Mouse (Mus musculus) midbrain, embryonic 15.5 days (tissue): ENCODE data around the gene Zbtb45. TPM values are rescaled to one million over a fixed set of nuclear protein-coding genes. Genes with fewer than 3 reads are reported as not detected.

ENCODE experiments used
- ATAC-seq: fragments of 200-750 bp; cut with Nextera tagmentation; replicated peaks from 2 replicates; pipeline ENCODE4 v1.8.0; 2017; ENCODE audit warnings: moderate TSS enrichment
- H3K27ac ChIP-seq: fragments of 300-500 bp; sonication (generic); 2 replicates; pipeline ENCODE4 v1.5.1; 2015; ENCODE audit warnings: mild to moderate bottlenecking, inconsistent platforms
- H3K27me3 ChIP-seq: fragments of 300-500 bp; sonication (generic); replicated peaks from 2 replicates; pipeline ENCODE4 v1.6.1; 2015; ENCODE audit warnings: inconsistent platforms
- H3K36me3 ChIP-seq: fragments of 300-500 bp; sonication (generic); replicated peaks from 2 replicates; pipeline ENCODE4 v1.6.1; 2015; ENCODE audit warnings: inconsistent platforms
- H3K4me1 ChIP-seq: fragments of 300-500 bp; sonication (generic); 2 replicates; pipeline ENCODE4 v1.6.1; 2015; ENCODE audit warnings: inconsistent platforms
- H3K4me2 ChIP-seq: fragments of 300-500 bp; sonication (generic); 2 replicates; pipeline ENCODE4 v1.6.1; 2015; ENCODE audit warnings: inconsistent platforms, mild to moderate bottlenecking, moderate library complexity
- H3K4me3 ChIP-seq: fragments of 300-500 bp; sonication (generic); 2 replicates; pipeline ENCODE4 v1.5.1; 2015; ENCODE audit warnings: mild to moderate bottlenecking, inconsistent platforms
- H3K9ac ChIP-seq: fragments of 300-500 bp; sonication (generic); 2 replicates; pipeline ENCODE4 v1.6.1; 2015; ENCODE audit warnings: mild to moderate bottlenecking, inconsistent platforms
- H3K9me3 ChIP-seq: fragments of 300-500 bp; sonication (generic); 2 replicates; pipeline ENCODE4 v1.6.1; 2016; ENCODE audit warnings: inconsistent platforms
- WGBS: fragments of 180-500 bp; shearing (Covaris S2); methylation state at CpG from one replicate; pipeline ENCODE4 v1.1.7; 2015; ENCODE audit warnings: mixed read lengths; 5-methylcytosine and 5-hydroxymethylcytosine counted together
- polyA plus RNA-seq: library from polyadenylated mRNA; unstranded; fragments of >200 nt; fragmentation: Nextera tagmentation; extraction: Ambion mirVana; gene quantifications from 2 replicates; pipeline ENCODE4 v1.2.1, GENCODE M21; 2015

Zbtb45 gene
- polyA plus RNA-seq, 1 experiment from 2014 or later = 45.9 TPM

DNA sequence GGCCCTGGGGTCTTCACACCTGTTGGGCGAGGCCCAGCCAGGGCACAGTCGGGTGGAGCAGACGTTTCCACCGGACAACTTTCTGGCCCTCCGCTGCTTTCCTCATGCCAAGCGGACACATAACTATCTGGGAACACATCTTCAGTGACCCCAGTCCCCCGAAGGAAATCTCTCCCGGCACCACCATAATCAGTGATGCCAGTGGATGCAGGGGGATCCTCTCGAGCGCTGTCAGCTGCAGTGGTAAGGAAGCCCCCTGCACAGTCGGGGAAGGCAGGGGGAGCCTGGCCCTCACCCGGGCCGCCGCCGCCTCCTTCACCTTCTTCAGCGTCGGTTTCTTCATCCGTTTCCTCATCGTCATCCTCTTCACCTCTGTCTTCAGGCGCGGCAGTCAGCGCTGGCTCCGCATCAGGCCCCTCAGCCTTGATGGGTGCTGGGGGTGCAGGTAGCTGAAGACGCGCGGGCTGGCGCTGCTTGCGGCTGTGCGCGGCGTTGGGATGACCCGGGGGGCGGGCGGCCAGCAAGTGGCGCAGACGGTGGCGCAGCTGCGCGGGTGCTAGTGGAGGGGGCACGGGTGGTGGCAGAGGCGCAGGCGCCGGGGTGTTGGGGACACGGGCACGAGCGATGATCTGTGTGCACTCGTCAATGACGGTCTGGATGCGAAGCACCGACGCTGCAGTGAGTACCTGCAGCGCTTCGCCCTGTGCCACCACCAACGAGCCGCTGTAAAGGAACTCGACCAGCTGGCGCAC lies 2.3 kb downstream of the Zbtb45 start:
- peaks cover 3% of the 10 kb centered on the region for H3K36me3 ChIP-seq
- no peak overlapping the region for H3K9ac ChIP-seq
- ATAC-seq = no peak
- H3K9me3 ChIP-seq = no peaks in the 10 kb centered on the region
- peak overlapping the region; percentile 7; the same call in 1 of the 2 replicates for H3K4me2 ChIP-seq
- peaks cover 26% of the 10 kb centered on the region for H3K4me1 ChIP-seq
- no peaks in the 10 kb centered on the region for H3K27me3 ChIP-seq
- H3K27ac ChIP-seq = no peak overlapping the region
- no peak overlapping the region; the same call in 1 of the 2 replicates for H3K4me3 ChIP-seq
- 45% methylated on average over 57 of the region's 57 CpGs for WGBS

- Histone ChIP-seq H3K9ac (no peak overlapping the region), H3K27ac (no peak overlapping the region), H3K27me3 (no peaks in the 10 kb centered on the region), H3K4me3 (no peak overlapping the region), H3K36me3 (peaks cover 3% of the 10 kb centered on the region), H3K9me3 (no peaks in the 10 kb centered on the region), H3K4me1 (peaks cover 26% of the 10 kb centered on the region), H3K4me2 (no peak overlapping the region)
- 90% methylated on average over 10 of the region's 10 CpGs for WGBS
- no peak for ATAC-seq
Measured at GRCm38 (mm10) chr7:13006531-13006930, 3.3 kb downstream of the Zbtb45 start.

GRCm38 (mm10) chr7:13006011-13006410 lies 3.8 kb downstream of the Zbtb45 start:
- ATAC-seq = no peak
- 89% methylated on average over 17 of the region's 17 CpGs for WGBS
- no peak overlapping the region for H3K4me2 ChIP-seq
- peaks cover 26% of the 10 kb centered on the region for H3K4me1 ChIP-seq
- no peak overlapping the region for H3K9ac ChIP-seq
- H3K27me3 ChIP-seq = no peaks in the 10 kb centered on the region
- no peaks in the 10 kb centered on the region for H3K9me3 ChIP-seq
- no peak overlapping the region for H3K4me3 ChIP-seq
- peaks cover 3% of the 10 kb centered on the region for H3K36me3 ChIP-seq
- no peak overlapping the region for H3K27ac ChIP-seq

- no peak overlapping the region for H3K9ac ChIP-seq
- peaks cover 3% of the 10 kb centered on the region for H3K36me3 ChIP-seq
- H3K4me2 ChIP-seq = no peak overlapping the region
- no peak for ATAC-seq
- no peak overlapping the region for H3K4me3 ChIP-seq
- no peaks in the 10 kb centered on the region for H3K27me3 ChIP-seq
- WGBS = 78% methylated on average over 5 of the region's 5 CpGs
- H3K4me1 ChIP-seq = peaks cover 12% of the 10 kb centered on the region
- no peaks in the 10 kb centered on the region for H3K9me3 ChIP-seq
- H3K27ac ChIP-seq = no peak overlapping the region
Measured at GRCm38 (mm10) chr7:13003380-13003779, 6.5 kb downstream of the Zbtb45 start.

DNA sequence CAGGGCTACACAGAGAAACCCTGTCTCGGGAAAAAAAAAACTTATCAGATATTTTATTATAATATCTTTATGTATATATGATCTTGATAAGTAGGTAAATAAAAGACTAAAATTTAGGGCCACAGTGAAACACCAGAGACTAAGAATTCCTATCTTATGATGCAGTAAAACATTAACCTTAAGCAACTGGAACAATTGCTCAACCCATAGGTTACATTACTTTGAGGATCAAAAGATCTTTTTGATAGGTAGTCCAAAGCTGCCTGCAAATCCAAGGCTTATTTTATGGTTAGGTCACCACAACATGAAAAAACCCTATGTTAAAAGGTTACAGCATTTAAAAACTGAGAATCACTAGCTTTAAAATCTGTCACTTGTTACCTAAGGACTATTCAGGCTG lies 8.2 kb downstream of the Zbtb45 start:
- H3K4me2 ChIP-seq = no peak overlapping the region
- no peak overlapping the region for H3K4me3 ChIP-seq
- ATAC-seq = no peak
- no peak overlapping the region for H3K9ac ChIP-seq
- peaks cover 3% of the 10 kb centered on the region; the same call in 1 of the 2 replicates for H3K36me3 ChIP-seq
- no peaks in the 10 kb centered on the region for H3K9me3 ChIP-seq
- no peak overlapping the region for H3K27ac ChIP-seq
- no peaks in the 10 kb centered on the region; the same call in 1 of the 2 replicates for H3K4me1 ChIP-seq
- no peaks in the 10 kb centered on the region for H3K27me3 ChIP-seq
- 78% methylated on average over 1 of the region's 1 CpGs for WGBS

GRCm38 (mm10) chr7:12998851-12999250 lies 11.0 kb downstream of the Zbtb45 start, which contains the start of gene Trim28:
Gene Trim28 (plus strand): TSS chr7:12999114.
- H3K36me3 ChIP-seq = no peaks in the 10 kb centered on the region
- no peak within 1 kb of the TSS for H3K9ac ChIP-seq
- no peaks in the 10 kb centered on the region for H3K4me1 ChIP-seq
- no peak within 1 kb of the TSS for H3K4me3 ChIP-seq
- H3K27ac ChIP-seq = no peak within 1 kb of the TSS
- no peak within 1 kb of the TSS for H3K4me2 ChIP-seq
- ATAC-seq = no peak
- no peaks in the 10 kb centered on the region for H3K9me3 ChIP-seq
- no peaks in the 10 kb centered on the region for H3K27me3 ChIP-seq
- WGBS = 88% methylated on average over 3 of the region's 3 CpGs

- Histone ChIP-seq H3K9ac (no peak within 1 kb of the TSS), H3K27ac (no peak within 1 kb of the TSS), H3K9me3 (no peaks in the 10 kb centered on the region), H3K4me2 (no peak within 1 kb of the TSS), H3K27me3 (no peaks in the 10 kb centered on the region), H3K36me3 (no peaks in the 10 kb centered on the region), H3K4me1 (no peaks in the 10 kb centered on the region), H3K4me3 (no peak within 1 kb of the TSS)
- no peak for ATAC-seq
- WGBS = 77% methylated on average over 5 of the region's 5 CpGs
Measured at GRCm38 (mm10) chr7:12998053-12998452, 11.8 kb downstream of the Zbtb45 start, which contains the start of gene Slc27a5. Gene Slc27a5 (minus strand): TSS chr7:12998192.

DNA sequence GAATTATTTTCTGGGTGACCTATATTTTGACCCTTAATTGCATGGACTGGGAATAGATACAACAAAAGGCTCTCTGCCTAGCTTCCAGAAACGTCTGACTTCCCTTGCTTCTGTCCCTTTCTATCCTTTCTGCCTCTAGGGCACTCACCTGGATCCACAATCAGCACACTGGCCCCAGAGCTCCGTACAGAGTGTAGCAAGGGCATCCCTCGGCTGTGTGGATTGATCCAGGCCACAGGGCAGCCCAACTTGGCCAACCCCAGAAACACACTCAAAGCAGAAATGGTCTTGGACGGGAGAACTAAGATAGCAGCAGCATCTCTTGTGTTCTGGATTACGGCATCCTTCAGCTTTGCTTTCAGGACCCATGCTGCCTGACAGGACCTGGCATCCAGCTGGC lies 12.6 kb downstream of the Zbtb45 start:
- no peak overlapping the region for H3K4me2 ChIP-seq
- ATAC-seq = no peak
- no peaks in the 10 kb centered on the region for H3K36me3 ChIP-seq
- no peaks in the 10 kb centered on the region for H3K9me3 ChIP-seq
- H3K27me3 ChIP-seq = no peaks in the 10 kb centered on the region
- H3K27ac ChIP-seq = no peak overlapping the region
- H3K4me3 ChIP-seq = no peak overlapping the region
- no peaks in the 10 kb centered on the region for H3K4me1 ChIP-seq
- 72% methylated on average over 5 of the region's 5 CpGs for whole genome bisulfite sequencing
- H3K9ac ChIP-seq = no peak overlapping the region

DNA sequence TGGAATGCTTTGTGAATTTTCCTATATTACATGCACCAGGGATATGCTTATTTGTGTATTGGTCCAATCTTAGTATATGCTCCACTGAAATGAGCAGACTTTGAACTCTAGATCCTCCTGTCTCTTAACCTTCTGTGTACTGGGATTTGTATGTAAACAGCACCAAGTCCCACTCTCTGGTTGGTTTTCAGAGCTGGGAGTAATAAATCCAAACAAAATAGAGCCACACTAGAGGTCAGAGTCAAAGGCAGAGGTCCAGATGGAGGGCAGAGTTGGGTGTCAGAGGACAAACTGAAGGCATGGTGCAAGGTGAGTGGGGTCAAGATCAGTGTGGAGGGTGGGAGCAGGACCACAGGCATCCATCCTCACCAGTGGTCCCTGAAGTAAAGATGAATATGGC lies 14.0 kb downstream of the Zbtb45 start:
- Histone ChIP-seq H3K36me3 (no peaks in the 10 kb centered on the region), H3K27ac (no peak overlapping the region), H3K27me3 (no peaks in the 10 kb centered on the region), H3K4me3 (no peak overlapping the region), H3K4me1 (no peaks in the 10 kb centered on the region), H3K9ac (no peak overlapping the region), H3K9me3 (no peaks in the 10 kb centered on the region), H3K4me2 (no peak overlapping the region)
- no peak for ATAC-seq

DNA sequence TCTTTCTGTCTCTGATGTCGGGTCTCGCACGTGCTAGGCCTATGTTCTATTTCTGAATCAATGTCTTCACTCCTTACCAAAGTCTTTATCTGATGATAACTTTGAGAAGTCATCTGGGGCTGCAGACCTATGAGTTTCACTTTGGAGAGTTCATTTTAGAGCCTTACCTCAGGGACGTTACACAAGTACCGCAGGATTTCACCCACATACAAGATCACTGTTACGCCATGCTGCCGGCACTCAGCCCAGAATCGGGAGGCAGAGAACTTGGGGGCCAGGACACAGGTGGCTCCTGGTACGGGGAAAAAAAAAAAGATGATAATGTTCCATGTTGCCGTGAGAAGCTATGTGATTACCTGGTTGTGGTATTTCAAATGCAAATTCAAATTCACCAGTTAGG lies 16.7 kb downstream of the Zbtb45 start:
- H3K9ac ChIP-seq = no peak overlapping the region
- H3K9me3 ChIP-seq = no peaks in the 10 kb centered on the region
- WGBS = 89% methylated on average over 10 of the region's 10 CpGs
- ATAC-seq = no peak
- no peak overlapping the region for H3K27ac ChIP-seq
- H3K4me3 ChIP-seq = no peak overlapping the region
- H3K4me1 ChIP-seq = no peaks in the 10 kb centered on the region
- H3K36me3 ChIP-seq = no peaks in the 10 kb centered on the region
- no peaks in the 10 kb centered on the region for H3K27me3 ChIP-seq
- no peak overlapping the region for H3K4me2 ChIP-seq

DNA sequence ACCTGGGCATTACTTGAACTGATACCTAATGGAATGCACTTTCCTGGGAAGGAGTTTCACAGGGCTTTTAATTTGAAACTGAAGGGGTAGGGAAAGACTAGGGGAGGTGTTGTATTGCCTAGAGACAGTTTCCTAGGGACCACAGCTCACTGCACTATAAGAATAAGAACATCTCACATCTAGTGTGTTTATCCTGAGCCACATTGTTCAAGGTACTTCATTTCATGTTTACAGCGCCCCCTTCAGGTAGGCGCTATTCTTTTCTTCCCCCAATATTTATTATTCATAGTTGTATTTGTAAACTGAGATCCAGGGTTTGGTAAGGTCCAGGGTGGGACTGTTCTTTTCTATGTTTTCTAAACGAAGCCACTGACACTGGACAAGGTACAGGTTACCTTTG lies 17.6 kb downstream of the Zbtb45 start:
- Histone ChIP-seq H3K36me3 (no peaks in the 10 kb centered on the region), H3K9me3 (no peaks in the 10 kb centered on the region), H3K4me2 (no peak overlapping the region), H3K27me3 (no peaks in the 10 kb centered on the region), H3K9ac (no peak overlapping the region), H3K27ac (no peak overlapping the region), H3K4me1 (no peaks in the 10 kb centered on the region), H3K4me3 (no peak overlapping the region)
- no peak for ATAC-seq
- WGBS = 8% methylated on average over 3 of the region's 3 CpGs

GRCm38 (mm10) chr7:12987409-12988189 lies 22.2 kb downstream of the Zbtb45 start:
- Histone ChIP-seq H3K4me2 (no peak overlapping the region), H3K9me3 (no peaks in the 10 kb centered on the region), H3K9ac (no peak overlapping the region), H3K4me3 (no peak overlapping the region), H3K27me3 (no peaks in the 10 kb centered on the region), H3K4me1 (no peaks in the 10 kb centered on the region), H3K36me3 (no peaks in the 10 kb centered on the region), H3K27ac (no peak overlapping the region)
- 86% methylated on average over 8 of the region's 8 CpGs for WGBS
- no peak for ATAC-seq
